Mouse (Mus musculus) naive thymus-derived CD4-positive, alpha-beta T cell, adult 2 months (primary cell): ENCODE results near the gene Xpo4.
"Not testable (repeated sequence)": the region's sequence is repeated elsewhere in the genome, so short reads cannot be mapped to it uniquely, and the experiment has no call there.

ENCODE experiments used
- DNase-seq: peaks from one replicate; pipeline ENCODE4 v3.0.0-alpha.2; 2011; ENCODE audit warnings: low read depth

The Xpo4 gene

DNA sequence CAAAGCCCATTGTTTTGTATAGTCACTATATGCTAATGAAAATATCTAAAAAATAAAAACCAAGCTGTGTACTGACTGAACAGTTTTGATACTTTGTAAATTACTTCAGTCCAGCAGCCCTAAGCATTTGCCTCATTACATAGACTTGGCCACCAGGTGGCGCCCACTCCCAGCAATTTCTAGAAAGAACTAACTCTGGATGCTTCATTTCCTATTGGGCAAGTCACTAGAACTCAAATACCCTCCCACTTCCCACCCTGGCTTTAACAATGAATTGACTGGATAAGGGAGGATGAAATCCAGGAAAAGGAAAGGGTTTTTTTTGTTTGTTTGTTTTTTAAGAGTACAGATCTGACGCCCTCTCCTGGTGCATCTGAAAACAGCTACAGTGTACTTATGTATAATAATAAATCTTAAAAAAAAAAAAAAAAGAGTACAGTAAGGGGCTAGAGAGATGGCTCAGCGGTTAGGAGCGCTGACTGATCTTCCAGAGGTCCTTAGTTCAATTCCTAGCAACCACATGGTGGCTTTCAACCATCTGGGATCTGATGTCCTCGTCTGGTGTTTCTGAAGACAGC is 14.8 kb upstream of the Xpo4 start:
- peak; percentile 92 for DNase-seq

DNA sequence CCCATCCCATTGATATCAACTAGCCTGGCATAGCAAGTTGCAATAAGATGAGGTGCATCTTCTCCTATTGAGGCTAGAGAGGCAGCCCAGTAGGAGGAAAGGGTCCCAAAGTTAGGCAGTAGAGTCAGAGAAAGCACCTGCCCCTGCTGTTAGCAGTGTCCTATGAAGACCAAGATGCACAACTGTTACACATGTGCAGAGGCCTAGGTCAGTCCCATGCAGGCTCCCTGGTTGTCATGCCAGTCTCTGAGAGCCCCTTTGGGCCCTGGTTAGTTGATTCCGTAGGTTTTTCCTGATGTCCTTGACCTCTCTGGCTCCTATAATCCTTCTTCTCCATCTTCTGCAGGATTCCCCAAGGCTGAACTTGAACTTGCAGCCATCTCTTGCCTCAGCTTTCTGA is 14.3 kb upstream of the Xpo4 start:
- DNase-seq, result no peak

GRCm38 (mm10) chr14:57675481-57675880 is 10.3 kb upstream of the Xpo4 start:
- no peak for DNase-seq

DNA sequence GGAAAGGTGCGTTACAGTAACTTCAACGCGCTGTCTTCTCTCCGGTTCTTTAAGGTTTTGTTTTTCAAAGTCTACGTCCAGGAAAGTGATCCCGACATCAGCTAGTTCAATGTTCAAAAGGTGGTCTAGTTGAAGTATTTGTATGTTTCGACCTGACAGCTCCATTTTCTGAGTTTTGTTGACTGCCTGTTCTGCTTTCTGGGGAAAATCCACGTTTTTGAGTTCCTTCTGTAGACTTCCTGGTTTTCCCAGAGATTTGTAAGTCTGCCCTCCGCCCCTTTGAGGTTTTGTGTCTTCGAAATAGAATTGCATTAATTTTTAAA is 359 bp upstream of the Xpo4 start:
- no peak for DNase-seq

GRCm38 (mm10) chr14:57664311-57664821 is 864 bp downstream of the Xpo4 start:
- DNase-seq, result no peak

DNA sequence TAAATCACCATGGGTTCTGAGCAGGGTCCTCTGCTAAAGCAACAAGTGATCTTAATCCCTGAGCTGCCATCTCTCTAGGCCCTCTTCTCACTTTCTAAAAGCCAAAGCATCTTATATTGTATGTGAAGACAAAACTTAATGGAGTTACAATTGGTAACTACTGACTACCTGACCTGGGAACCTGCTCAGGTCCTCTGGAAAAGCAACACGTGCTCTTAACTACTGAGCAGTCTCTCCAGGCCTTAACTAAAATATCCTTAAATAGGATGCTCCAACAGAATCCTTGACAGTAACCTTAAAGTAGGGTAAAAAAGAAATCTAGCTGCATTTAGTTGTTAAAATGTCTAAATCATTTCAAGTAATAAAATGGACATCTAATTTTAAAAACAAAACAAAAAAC is 1.6 kb downstream of the Xpo4 start:
- DNase-seq, result peak; percentile 12

DNA sequence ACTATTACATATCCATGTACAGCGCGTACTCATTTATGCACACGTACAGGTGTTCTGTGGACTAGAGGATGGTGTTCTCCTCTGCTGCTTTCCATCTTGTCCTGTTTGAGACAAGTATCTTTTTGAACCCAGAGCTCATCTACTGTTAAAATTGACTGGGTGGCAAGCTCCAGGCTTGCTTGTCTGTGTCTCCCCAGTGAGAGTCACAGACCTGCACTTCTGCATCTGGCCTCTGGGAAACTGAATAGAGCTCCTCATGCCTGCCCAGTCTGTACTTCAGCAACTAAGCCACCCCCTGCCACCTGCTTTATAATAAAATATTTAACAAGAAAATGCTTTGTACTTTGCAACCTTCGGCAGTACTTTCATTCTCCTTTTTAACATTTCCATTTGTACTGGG is 6.9 kb downstream of the Xpo4 start:
- DNase-seq, result peak; percentile 28

DNA sequence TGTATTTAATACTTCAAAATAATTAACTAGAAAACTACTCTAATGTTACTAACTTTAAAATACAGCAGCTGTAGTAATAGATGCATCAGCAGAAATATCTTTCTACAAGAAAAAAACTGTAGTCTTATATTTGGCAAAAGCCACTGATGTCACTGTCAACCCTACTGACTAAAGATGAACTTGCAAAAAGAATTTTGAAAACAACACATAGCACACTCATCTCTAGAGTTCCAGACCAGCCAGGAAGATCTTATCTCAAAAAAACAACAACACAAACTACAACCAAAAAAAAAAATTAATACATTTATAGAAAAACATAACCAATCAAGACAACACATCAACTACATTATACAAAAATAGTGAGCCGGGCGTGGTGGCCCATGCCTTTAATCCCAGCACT is 7.7 kb downstream of the Xpo4 start:
- no peak for DNase-seq

DNA sequence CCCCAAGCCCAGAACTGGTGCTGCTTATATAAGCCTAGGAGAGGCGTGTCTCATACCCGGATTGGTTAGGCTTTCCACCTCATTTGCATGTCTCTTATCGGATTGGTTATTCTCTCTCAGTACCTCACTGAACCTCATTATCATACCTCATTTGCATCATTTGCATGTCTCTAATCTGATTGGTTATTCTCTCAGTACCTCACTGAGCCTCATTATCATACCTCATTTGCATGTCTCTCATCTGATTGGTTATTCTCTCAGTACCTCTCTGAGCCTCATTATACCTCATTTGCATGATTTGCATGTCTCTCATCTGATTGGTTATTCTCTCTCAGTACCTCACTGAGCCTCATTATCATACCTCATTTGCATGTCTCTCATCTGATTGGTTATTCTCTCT is 8.7 kb downstream of the Xpo4 start:
- DNase-seq, result not testable (repeated sequence)

- DNase-seq, result peak; percentile 39
These were observed 15.7 kb downstream of the Xpo4 start for GRCm38 (mm10) chr14:57649501-57649900.

- no peak for DNase-seq
These were observed 19.1 kb downstream of the Xpo4 start for GRCm38 (mm10) chr14:57646155-57646554.

GRCm38 (mm10) chr14:57639153-57639552 is 26.1 kb downstream of the Xpo4 start:
- DNase-seq, result no peak

GRCm38 (mm10) chr14:57634141-57634540 is 31.1 kb downstream of the Xpo4 start:
- DNase-seq, result no peak

DNA sequence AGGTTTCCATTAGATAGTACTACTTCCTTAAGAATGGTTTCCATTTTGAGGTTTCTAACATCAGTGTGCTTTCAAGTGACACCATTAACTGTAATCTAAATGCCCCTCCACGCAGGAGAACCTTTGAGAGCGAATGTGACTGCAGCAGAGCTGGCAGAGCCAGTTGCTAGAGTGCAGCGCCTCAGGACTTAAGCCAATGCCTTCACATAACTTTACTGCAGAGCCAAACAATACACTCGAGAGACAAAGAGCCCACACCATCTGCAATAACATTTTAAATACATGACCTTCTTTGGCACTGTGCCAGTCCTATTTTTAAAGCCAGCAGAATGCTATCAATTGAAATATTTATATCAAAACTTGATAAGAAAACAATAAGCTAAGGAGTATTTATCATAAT is 35.6 kb downstream of the Xpo4 start:
- DNase-seq, result no peak

DNA sequence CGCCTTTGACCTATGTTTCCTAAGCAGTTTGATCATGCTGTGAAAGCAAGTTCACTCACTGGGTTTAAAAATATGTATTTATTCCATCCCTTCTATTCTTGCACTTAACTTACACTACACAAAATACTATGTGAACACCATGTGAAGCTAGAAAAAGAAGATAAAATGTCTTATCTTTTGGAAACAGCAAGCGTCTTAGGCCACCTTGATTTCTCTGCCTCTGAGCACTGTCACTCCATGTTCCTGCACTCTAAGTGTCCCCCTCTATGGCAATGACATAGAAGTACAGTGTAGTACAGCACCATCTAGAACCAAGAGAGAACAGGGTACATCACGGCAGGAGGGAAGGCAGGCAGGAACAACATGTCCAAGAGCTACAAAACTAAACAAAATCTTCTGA is 42.3 kb downstream of the Xpo4 start:
- no peak for DNase-seq

- DNase-seq, result no peak
These were observed 43.5 kb downstream of the Xpo4 start for GRCm38 (mm10) chr14:57621699-57622098.

DNA sequence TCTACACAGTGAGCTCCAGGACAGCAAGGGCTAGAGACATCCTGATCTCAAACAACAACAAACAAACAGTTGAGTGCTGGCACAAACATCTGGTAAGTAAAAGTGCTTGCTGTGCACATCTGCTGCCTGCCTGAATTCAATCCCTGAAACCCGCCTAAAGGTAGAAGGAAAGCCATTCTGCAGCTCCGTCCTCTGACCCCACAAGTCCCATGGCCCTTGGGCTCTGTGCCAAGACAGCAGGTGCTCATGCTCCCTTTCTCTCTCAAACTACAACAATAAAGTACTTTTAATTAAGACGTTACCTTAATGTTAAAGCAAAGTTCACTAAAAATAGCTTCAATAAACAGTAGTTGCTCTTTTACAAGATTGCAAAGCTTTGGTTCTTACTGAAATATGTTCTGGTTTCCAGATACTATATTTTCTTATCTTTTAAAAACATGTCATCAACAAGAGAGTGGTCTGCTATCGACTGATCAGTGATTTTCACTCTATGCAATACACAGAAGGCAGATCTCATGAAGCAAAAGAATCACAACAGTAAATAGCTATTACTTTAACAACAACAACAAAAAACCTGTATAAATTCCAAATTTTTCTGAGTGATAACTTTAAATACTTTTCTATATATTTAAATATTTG is 44.5 kb downstream of the Xpo4 start:
- DNase-seq, result no peak

DNA sequence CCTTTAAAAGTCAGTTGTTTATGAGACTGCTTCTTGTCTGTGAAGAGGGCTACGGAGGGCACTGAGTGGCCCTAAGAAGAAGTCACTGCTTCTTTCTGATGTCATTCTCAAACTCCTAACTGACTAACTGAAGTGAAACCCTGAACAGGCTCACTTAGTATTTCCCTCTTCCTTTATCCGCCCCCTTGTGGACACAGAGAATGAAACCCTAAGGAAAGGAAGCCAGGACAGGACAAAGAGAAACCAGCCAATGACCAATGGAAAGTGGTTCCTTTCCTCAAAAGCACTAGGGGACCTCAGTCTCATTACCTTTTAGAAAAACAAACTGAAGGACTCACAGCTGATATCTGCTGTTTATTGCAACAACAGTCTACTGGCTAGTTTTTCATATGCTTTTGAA is 45.7 kb downstream of the Xpo4 start:
- peak; percentile 62 for DNase-seq

- DNase-seq, result peak; percentile 31
These were observed 47.6 kb downstream of the Xpo4 start for GRCm38 (mm10) chr14:57617675-57618074.

DNA sequence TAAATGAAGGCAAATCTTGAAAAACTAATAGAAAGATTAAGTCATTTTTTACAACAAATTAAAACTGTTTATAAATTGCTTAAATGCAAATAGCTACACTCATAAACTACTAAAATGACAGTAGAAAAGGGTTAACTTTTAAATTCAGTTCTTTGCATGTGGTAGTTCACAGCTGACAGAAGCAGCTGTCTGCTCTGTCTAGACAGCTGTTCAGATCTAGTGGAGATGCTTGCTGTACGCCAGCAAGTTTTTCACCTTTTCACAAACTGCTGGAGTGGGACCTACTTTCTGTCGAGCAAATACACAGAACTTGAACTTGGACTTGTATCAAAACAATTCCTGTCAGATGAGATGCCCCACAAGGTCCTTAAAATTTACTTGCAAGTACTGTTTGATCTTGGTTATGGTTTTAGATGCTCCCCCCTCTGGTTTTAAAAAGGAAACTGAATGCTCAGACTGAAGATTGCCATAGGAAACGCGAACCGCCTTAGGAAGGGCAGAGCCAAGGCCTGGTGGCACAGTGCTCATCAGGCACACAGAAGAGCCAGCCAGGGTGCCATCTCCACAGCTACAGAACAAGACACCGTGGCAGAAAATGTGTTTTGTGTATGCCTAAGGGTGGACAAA is 48.8 kb downstream of the Xpo4 start:
- peak; percentile 61 for DNase-seq

DNA sequence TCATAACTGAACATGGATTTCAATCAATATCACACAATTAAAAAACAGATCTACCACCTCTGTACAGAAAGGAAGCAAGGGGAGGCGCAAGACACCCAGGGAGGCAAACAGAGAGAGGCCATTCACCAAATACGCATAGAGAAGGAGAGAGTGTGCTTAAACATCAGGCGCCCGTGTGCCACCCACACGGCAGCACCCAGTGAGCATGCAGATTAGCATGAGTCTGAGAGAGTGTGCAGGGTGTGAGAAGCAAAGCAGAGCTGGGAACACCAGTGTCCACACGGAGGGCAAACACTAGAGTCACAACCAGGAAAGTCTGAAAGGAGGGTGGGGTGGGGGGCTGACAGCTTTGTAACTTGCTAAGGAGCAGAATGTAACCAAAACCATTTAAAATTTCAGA is 49.4 kb downstream of the Xpo4 start:
- DNase-seq, result no peak

- DNase-seq, result peak; percentile 26
These were observed 54.2 kb downstream of the Xpo4 start for GRCm38 (mm10) chr14:57611034-57611433.

DNA sequence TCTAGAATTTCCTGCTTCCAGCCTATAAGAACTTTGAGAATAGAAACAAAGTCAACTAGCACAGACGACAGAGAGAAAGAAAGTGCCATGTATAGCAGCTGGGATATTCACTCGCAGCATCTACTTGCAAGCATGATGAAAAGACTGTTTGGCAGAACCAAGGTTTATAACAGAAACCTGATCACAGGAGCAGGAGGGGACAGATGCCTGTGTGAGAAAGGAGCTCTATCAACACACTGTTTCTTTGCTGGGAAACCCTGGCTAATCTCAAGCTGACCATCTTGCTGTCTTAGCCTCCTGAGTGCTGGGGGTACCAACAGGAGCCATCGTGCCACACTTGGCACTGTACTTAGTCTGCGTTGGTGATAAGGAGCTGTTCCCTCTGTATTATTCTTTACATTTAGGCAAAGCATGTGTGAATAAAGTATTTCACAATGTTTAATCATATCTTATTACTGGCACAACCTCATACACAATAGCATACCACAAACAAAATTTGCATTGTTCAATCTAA is 55.4 kb downstream of the Xpo4 start:
- no peak for DNase-seq

- no peak for DNase-seq
These were observed 57.7 kb downstream of the Xpo4 start for GRCm38 (mm10) chr14:57607500-57607899.
